Mouse (Mus musculus) hindbrain, postnatal 0 days (tissue): Measurements from ENCODE around the gene Pcyox1. TPM values are rescaled to one million over a fixed set of nuclear protein-coding genes. Genes with fewer than 3 reads are reported as not detected.

Experiments used
- ATAC-seq: fragments of 200-750 bp; cut with Nextera tagmentation; 2 replicates; pipeline ENCODE4 v1.8.0; 2017; ENCODE audit warnings: mild to moderate bottlenecking, moderate TSS enrichment, moderate library complexity
- DNase-seq: peaks from one replicate; pipeline ENCODE4 v3.0.0-alpha.2; 2015; ENCODE audit warnings: low spot score
- H3K27ac ChIP-seq: fragments of 300-500 bp; sonication (generic); 2 replicates; pipeline ENCODE4 v1.5.1; 2014; ENCODE audit warnings: mild to moderate bottlenecking
- H3K27me3 ChIP-seq: fragments of 300-500 bp; sonication (generic); 2 replicates; pipeline ENCODE4 v1.6.1; 2014; ENCODE audit warnings: low read length, mixed read lengths; ENCODE audit not compliant: insufficient read depth
- H3K36me3 ChIP-seq: fragments of 300-500 bp; sonication (generic); 2 replicates; pipeline ENCODE4 v1.6.1; 2014; ENCODE audit warnings: low read length, mixed read lengths; ENCODE audit not compliant: insufficient read depth
- H3K4me1 ChIP-seq: fragments of 300-500 bp; sonication (generic); 2 replicates; pipeline ENCODE4 v1.6.1; 2014; ENCODE audit warnings: antibody characterized with exemption, low read length, mixed read lengths; ENCODE audit not compliant: insufficient read depth
- H3K4me2 ChIP-seq: fragments of 300-500 bp; sonication (generic); 2 replicates; pipeline ENCODE4 v1.6.1; 2014; ENCODE audit warnings: low read depth, mild to moderate bottlenecking, low read length, moderate library complexity, mixed read lengths
- H3K4me3 ChIP-seq: fragments of 300-500 bp; sonication (generic); 2 replicates; pipeline ENCODE4 v1.5.1; 2014; ENCODE audit warnings: low read length
- H3K9ac ChIP-seq: fragments of 300-500 bp; sonication (generic); replicated peaks from 2 replicates; pipeline ENCODE4 v1.6.1; 2014; ENCODE audit warnings: mild to moderate bottlenecking, low read length, moderate library complexity, mixed read lengths
- H3K9me3 ChIP-seq: fragments of 300-500 bp; sonication (generic); 2 replicates; pipeline ENCODE4 v1.6.1; 2016; ENCODE audit warnings: low read length, mixed read lengths
- CTCF ChIP-seq: IDR thresholded peaks from 2 replicates; pipeline ENCODE4 v1.5.1; 2016; ENCODE audit warnings: antibody characterized with exemption, control low read depth, low read depth
- WGBS: fragments of 180-500 bp; shearing (Covaris S2); extraction: QIAGEN DNeasy Blood & Tissue Kit; methylation state at CpG from one replicate; pipeline ENCODE4 v1.1.7; 2014; 5-methylcytosine and 5-hydroxymethylcytosine counted together
- polyA plus RNA-seq: library from polyadenylated mRNA; unstranded; fragments of >200 nt; fragmentation: Nextera tagmentation; extraction: Ambion mirVana; gene quantifications from 2 replicates; pipeline ENCODE4 v1.2.1, GENCODE M21; 2015
- total RNA-seq: library from RNA; depleted of rRNA; stranded (reverse); fragments of >200 nt; gene quantifications from 2 replicates; pipeline ENCODE4 v1.2.3, GENCODE M21; 2014

Pcyox1 gene
- total and polyA plus RNA-seq, 2 experiments from 2014 or later = 80.9 to 102 TPM

DNA sequence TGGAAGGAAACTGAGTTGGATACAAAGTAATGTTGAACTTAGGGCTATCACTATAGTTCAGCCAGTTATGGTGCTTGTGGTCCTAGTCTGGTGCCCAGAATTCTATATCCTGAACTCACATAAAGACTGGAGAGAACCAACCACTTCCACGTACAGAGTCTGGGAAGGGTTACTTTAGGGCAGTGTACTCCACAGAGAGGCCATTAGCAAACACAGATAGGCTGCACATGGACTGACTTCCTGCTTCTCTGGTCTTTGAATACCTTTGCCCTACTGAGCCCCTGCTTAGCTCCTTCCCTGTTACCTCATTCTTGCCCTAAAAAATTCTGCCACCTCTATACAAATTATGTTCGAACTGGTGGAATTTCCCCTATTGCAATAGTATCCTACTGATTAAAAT, 3.0 kb upstream of the Pcyox1 start:
- DNase-seq (no peak), ATAC-seq (no peak)
- Histone ChIP-seq H3K36me3 (no peaks in the 10 kb centered on the region), H3K4me2 (no peak overlapping the region), H3K9me3 (no peaks in the 10 kb centered on the region), H3K27ac (no peak overlapping the region), H3K4me3 (no peak overlapping the region), H3K9ac (no peak overlapping the region), H3K27me3 (no peaks in the 10 kb centered on the region), H3K4me1 (peaks cover 16% of the 10 kb centered on the region; the same call in 1 of the 2 replicates)
- no peak for TF ChIP-seq CTCF
- 88% methylated on average over 2 of the region's 2 CpGs for WGBS

DNA sequence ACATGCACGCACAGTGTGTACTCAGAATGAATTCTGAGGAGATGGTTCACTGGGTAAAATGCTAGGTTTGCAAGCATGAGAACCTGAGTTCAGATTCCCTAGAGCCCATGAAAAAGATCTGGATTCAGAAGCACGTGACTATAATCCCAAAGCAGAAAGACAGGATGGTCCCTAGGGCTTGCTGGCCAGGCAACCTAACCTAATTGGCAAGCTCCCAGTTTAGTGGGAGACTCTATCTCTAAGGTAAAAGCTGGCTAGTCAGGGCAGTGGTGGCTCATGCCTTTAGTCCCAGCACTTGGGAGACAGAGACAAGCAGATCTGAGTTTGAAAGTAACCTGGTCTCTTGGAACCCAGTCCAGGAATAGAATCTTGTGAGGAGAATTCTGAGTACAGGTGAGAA, 2.0 kb upstream of the Pcyox1 start:
- no peaks in the 10 kb centered on the region for H3K9me3 ChIP-seq
- DNase-seq = no peak
- no peak overlapping the region for H3K4me3 ChIP-seq
- H3K4me1 ChIP-seq = peaks cover 18% of the 10 kb centered on the region; the same call in 1 of the 2 replicates
- H3K27ac ChIP-seq = no peak overlapping the region
- 89% methylated on average over 2 of the region's 2 CpGs for WGBS
- no peak for ATAC-seq
- TF ChIP-seq CTCF = no peak
- H3K27me3 ChIP-seq = no peaks in the 10 kb centered on the region
- H3K36me3 ChIP-seq = peaks cover 3% of the 10 kb centered on the region; the same call in 1 of the 2 replicates
- no peak overlapping the region for H3K4me2 ChIP-seq
- no peak overlapping the region for H3K9ac ChIP-seq

DNA sequence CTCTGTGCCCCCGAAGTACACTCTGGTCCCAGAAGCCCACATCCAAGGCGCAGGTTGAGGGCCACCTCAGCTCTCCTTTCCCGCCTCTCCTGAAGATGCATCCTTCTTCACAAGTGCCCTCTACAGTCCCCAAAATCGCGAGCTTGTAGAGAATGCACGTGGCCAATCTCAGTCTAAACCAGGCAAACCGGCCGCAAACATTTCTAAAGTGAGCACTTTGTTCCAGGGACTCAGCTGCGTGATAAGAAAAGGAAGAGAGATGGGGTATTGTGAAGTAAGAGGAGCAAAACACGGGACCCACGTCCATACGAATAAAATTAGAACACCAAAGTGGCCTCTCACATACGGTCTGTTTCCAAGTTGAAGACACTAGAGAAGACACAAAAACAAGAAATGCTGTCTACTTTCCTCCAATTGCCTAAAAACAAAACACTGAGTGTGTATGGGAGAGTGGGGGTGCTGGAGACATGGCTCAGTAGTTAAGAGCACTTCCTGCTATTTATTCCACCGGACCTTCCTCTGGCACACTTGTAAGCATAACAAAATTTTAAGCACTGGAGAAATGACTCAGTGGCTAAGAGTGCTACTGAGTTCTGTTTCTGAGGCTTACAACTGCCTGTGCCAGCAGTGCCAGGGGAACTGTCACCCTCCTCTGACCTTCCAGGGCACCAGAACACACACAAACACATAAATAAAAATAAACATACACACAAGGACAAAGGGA, 465 bp upstream of the Pcyox1 start:
- peak; percentile 26; the same call in 1 of the 2 replicates for TF ChIP-seq CTCF
- Histone ChIP-seq H3K27me3 (no peaks in the 10 kb centered on the region), H3K4me2 (peak overlapping the region; percentile 75), H3K4me3 (peak overlapping the region; percentile 89), H3K9me3 (no peaks in the 10 kb centered on the region), H3K36me3 (peaks cover 7% of the 10 kb centered on the region; the same call in 1 of the 2 replicates), H3K4me1 (peaks cover 18% of the 10 kb centered on the region; the same call in 1 of the 2 replicates), H3K9ac (peak overlapping the region; percentile 90), H3K27ac (peak overlapping the region; percentile 95)
- no peak for DNase-seq
- peak; percentile 62; the same call in 1 of the 2 replicates for ATAC-seq
- WGBS = 4% methylated on average over 14 of the region's 14 CpGs

GRCm38 (mm10) chr6:86395969-86396368, 985 bp downstream of the Pcyox1 start:
- no peak for DNase-seq
- peaks cover 16% of the 10 kb centered on the region; the same call in 1 of the 2 replicates for H3K36me3 ChIP-seq
- peaks cover 18% of the 10 kb centered on the region; the same call in 1 of the 2 replicates for H3K4me1 ChIP-seq
- peak overlapping the region; percentile 75 for H3K4me2 ChIP-seq
- no peaks in the 10 kb centered on the region for H3K9me3 ChIP-seq
- H3K9ac ChIP-seq = peak overlapping the region; percentile 90
- peak overlapping the region; percentile 95 for H3K27ac ChIP-seq
- H3K4me3 ChIP-seq = peak overlapping the region; percentile 89
- no peak for TF ChIP-seq CTCF
- H3K27me3 ChIP-seq = no peaks in the 10 kb centered on the region
- ATAC-seq = no peak
- 10% methylated on average over 10 of the region's 10 CpGs for WGBS

DNA sequence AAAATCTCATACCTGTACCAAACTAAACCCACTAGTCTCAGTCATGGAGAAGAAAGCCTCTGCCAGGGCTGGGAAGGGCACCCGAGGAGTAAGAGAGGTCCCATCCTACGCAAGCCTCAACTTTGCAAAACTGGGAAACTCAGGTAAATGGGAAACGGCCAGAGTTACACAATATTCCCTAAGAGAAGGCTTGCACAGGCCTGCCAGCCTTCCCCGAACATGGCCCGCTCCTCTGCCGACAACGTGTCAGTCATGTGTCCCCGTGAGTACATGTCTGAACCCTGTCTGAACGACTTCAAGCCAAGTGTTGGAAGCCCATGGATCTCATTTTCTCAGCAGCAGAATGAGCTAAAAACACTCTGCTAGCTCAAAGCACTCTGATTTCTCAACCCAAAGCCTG, 1.9 kb downstream of the Pcyox1 start:
- peak overlapping the region; percentile 90; the same call in 1 of the 2 replicates for H3K9ac ChIP-seq
- WGBS = 83% methylated on average over 9 of the region's 9 CpGs

GRCm38 (mm10) chr6:86394078-86394720, 2.8 kb downstream of the Pcyox1 start:
- peaks cover 30% of the 10 kb centered on the region for H3K36me3 ChIP-seq
- no peak overlapping the region for H3K27ac ChIP-seq
- no peaks in the 10 kb centered on the region for H3K27me3 ChIP-seq
- peaks cover 15% of the 10 kb centered on the region; the same call in 1 of the 2 replicates for H3K4me1 ChIP-seq
- no peaks in the 10 kb centered on the region for H3K9me3 ChIP-seq
- no peak for TF ChIP-seq CTCF
- 94% methylated on average over 17 of the region's 17 CpGs for WGBS
- H3K4me3 ChIP-seq = no peak overlapping the region
- DNase-seq = no peak
- H3K4me2 ChIP-seq = no peak overlapping the region
- ATAC-seq = no peak
- H3K9ac ChIP-seq = no peak overlapping the region

More for the DNA sequence above, 1.9 kb downstream of the Pcyox1 start:
- no peak for TF ChIP-seq CTCF
- peak overlapping the region; percentile 75 for H3K4me2 ChIP-seq
- no peaks in the 10 kb centered on the region for H3K27me3 ChIP-seq
- H3K9me3 ChIP-seq = no peaks in the 10 kb centered on the region
- no peak overlapping the region for H3K27ac ChIP-seq
- H3K36me3 ChIP-seq = peaks cover 26% of the 10 kb centered on the region
- DNase-seq (no peak), ATAC-seq (no peak)
- H3K4me3 ChIP-seq = peak overlapping the region; percentile 89
- peaks cover 15% of the 10 kb centered on the region; the same call in 1 of the 2 replicates for H3K4me1 ChIP-seq
